Mouse (Mus musculus): ENCODE measurements around the gene Tiam2.

GRCm38 (mm10) chr17:3465861-3466260 is 139.5 kb downstream of the Tiam2 start:
- TF ChIP-seq CTCF (IDR thresholded peaks at IDR 0.05; ENCODE audit: insufficient read depth, low read depth, low read length) = no peak
- TF ChIP-seq POLR2A (IDR thresholded peaks at IDR 0.05; ENCODE audit: insufficient read depth, low read depth, low read length) = no peak

All from olfactory bulb, adult 2 months (tissue).